Mouse (Mus musculus) fat pad, adult 2 months (tissue): ENCODE data around the gene Gm20388.

Source experiments
- DNase-seq: peaks from one replicate; pipeline ENCODE4 v3.0.0-alpha.2; 2011; ENCODE audit warnings: low read depth, low spot score; ENCODE audit errors: extremely low read depth

The Gm20388 gene

DNA sequence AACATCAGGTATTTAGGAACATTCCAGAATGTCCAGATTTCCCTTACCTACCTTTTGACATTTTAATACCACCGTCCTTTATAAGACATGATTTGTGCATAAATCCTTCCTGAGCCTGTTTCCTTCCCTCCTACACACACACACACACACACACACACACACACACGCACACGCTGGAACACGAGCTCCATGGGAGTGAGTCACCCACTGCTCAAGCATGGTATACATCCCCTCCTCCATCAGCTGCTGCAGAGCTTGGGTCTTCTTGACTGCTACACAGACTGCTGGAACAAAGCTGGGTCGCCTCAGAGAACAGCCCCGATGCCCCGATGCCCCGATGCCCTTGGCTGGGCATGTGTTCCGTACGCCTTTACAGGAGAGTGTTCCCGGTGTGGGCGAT lies 3935.9 kb downstream of the Gm20388 start:
- no peak for DNase-seq

DNA sequence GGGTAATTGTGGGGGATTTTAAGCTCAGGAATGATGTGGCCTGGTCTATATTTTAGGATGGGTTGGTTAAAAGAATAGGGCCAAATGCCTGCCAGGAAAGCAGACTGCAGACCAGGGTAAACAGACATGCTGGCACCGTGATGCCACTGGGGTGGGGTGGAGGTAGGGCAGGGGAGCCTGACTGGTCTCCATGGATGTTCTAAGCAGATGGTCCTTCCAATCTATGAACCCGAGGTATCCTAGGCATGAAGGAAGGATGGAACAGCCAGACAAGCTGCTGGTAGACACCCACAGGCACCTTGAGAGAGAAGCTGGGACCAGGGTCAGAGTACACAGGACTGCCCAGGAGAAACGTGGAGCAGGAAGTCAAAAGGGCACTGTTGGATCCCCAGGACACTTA lies 3936.9 kb downstream of the Gm20388 start:
- DNase-seq: no peak

DNA sequence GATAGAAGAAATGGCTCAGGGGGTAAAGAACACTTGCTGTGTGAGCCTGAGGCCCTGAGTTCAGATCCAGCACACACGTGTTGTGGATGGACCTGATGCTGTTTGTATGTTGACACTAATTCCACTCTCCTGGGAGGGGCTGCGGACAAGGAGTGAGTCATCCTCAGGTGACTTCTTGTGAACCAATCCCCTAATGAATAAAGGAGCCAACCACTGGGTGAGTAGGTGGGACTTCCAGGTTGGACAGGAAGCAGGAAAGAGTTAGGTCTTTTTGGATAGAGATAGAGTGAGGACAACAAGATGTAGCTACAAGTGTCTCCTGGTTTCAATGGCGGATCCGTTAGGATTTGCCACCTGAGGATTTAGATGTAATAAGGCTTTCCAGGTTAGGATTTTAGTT lies 3938.7 kb downstream of the Gm20388 start:
- DNase-seq: no peak

DNA sequence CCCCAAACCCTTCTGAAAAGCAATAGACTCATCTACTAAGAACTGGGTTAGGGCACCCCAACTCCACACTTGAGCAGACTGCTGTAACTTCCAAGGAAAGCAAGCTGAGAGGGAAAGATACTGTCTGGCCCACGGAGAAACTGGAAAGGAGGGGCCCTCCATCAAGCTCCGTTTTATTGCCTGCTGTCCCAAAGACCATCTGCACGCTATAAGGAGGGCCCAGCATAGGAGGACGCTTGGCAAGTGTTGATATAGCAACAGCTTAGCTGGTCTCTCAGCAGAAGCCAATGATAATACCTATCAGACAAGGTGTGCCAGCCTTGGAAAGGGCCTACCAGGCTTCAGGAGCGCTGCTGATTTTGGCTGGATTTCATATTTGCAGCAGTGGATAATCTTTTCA lies 3940.9 kb downstream of the Gm20388 start:
- DNase-seq: no peak

DNA sequence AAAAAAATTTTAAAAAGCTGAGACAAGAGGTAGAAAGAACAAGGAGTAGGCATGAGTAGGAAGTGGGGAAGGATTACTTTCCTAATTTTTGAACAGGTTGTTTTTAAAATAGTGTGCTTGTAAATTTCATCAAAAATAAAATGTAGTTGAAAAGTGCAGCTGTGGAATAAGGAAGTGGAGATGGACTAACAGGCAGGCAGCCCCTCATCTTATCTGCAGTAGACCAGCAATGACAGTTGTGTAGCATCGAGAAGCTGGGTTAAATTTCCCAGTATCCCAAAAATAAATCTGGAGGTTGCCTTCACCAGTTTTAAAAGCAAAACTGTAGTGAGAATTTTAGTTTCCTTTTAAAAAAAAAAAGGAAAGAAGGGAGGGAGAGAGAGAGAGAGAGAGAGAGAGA lies 3943.6 kb downstream of the Gm20388 start:
- DNase-seq: no peak

DNA sequence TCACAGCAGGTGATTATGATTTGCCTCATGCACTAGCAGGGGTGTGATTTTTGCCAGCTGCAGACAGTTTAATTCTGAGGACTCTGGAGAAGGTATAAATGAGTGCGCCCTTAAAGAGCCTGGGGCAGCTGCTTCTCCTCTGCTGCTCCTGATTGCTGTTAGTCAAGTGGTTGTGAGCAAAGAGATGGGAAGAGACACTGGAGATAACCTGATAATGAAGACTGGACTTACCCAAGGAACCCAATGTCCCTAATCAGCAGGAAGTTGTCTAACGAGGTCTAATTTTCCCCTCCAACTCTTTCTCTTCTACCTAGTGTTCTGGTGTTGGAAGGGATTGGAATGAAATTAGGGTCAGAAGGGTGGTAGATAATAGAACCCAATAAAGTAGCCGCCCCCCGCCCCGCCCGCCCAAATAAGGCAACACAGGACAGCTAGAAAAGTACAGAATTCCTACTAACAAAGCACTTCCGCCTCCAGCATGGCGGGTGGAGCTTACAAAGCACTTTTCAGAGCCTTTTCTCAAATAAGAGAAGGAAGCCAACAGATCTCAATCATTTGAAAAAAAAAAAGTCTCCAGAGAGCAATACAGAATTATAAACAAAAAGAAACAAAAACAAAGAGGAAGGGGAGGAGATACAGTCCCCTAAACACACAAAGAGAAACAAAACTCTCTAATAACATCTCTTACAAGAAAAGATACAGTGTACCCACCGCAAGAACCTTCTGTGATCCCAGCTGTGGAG lies 3944.3 kb downstream of the Gm20388 start:
- no peak for DNase-seq

DNA sequence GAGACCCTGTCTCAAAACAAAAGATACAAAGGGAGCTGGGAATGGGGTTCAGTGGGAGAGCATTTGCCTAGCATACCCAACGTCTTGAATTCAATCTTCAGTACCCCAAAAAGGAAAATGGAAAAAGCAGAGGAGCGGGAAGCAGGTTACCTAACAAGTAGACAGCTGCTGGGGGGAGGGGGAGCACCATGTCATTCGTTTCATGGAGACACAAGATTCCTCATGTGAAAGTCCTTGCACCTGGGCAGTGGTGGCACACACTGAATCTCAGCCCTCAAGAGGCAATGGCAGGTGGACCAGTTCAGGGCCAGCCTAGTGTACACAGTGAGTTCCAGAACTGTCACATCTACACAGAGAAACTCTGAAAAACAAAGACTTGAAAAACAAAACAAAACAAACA lies 3946.7 kb downstream of the Gm20388 start:
- DNase-seq: no peak

DNA sequence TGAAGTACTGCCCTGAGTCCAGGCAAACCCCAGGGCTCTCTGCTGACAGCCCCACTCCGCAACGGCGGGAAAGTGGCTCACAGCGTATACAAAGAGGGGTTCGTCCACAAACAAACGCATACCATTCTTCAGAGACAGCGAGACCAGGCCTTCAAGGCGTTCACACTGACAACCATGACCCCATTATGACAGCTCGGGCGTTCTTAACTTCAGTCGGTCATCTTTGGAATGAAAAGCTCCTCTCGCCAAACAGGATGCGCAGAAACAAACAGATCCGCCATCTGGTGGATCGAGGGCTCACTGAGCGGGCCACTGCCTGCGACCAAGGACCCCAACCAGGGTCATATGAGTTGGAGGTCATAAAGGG lies 3947.9 kb downstream of the Gm20388 start:
- no peak for DNase-seq

DNA sequence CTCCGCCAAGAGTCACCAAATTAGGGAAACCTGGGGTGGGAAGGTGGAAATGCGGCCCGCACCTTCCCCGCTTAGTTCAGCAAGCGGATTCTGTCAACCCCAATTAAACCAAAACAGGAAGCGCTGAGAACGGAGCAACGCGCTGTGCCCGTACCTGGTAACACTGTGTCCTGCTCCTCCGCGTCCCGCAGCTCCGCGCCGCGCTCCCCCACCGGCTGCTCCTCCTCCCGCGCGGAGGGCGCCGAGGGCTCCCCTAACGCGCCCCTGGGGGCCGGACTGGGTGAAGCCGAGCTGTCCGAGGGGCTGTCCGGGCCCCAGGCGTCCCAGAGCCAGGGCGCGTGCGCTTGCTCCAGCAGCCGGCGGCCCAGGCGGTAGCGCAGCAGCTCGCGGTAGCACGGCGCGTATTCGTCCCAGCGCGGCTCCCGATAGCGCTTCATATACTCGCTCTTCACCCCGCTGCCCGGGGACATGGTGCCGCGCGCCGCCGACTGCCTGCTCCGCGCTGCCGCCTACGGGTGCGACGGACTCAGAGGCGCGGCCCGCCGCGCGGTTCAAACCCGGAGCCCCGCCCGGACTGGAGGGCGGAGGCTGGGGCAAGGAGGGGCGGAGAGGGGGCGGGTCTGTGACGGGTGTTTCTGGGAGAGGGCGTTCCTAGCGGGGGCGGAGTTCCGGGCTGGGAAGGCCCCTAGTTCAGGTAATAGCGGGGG lies 3948.5 kb downstream of the Gm20388 start:
- peak; percentile 31 for DNase-seq

DNA sequence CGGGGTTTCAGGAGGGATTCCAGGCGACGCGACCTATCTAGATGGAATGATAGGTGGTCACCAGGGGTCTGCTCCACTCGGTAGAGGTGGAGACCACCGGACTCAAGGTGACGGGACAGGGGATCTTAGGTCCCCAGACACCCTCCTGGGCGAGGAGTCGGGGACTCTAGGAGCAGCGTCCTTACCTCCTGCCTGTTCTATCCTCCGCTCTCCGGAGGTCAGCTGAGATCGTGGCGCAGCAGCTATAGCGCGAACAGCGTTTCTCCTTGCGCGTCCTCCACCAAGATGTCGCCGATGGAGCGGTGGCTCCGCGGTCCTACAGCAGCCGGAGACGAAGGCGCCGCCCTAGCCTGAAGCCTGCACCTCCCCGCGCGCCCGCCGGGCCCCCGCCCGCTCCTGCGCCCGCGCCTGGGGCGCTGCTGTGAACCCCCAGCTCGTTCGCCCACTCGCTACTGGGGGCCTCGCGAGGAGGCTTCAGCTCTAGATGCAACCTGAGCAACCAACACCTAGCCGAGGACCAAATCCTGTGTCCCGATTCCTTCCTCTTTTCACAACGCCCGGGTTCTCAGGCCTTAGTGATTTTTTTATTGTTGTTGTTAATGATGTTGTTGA lies 3949.1 kb downstream of the Gm20388 start, which contains the start of gene Ccsap:
Gene Ccsap, minus strand, starts transcription at position 562 of the 612 bp plus-strand sequence.
- no peak for DNase-seq

DNA sequence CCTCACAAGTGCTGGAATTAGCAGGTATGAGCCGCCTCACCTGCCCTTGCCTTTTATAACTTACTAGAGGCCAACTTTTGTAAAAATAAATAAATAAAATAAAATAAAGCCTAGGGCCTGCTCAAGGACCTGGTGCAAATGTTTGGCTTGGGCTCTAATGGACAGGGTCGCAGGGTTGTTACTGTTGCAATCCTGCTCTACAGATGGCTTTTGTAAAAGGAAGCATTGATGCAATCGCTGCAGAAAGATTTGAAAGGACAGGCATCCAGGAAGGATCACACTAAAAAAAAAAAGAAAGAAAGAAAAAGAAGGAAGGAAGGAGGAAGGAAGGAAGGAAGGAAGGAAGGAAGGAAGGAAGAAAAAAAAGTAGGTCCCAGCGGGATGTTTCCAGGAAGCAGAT lies 3949.7 kb downstream of the Gm20388 start:
- no peak for DNase-seq

DNA sequence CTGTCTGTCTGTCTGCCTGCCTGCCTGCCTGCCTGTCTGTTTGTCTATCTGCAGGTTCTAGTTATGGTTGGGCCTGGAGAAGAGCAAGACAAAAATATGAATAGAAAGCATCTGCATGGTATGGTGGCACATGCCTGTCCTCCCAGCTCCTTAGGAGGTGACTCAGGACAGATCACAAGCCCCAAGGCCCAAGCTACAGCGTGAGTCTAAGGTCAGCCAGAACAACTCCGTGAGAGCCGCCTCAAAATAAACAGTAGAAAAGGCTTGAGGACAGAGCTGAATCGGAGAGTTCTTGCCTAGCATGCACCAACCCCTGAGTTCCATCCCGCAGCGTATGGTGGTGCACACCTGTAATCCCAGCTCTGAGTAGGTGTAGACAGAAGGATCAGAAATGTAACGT lies 3955.1 kb downstream of the Gm20388 start:
- no peak for DNase-seq

DNA sequence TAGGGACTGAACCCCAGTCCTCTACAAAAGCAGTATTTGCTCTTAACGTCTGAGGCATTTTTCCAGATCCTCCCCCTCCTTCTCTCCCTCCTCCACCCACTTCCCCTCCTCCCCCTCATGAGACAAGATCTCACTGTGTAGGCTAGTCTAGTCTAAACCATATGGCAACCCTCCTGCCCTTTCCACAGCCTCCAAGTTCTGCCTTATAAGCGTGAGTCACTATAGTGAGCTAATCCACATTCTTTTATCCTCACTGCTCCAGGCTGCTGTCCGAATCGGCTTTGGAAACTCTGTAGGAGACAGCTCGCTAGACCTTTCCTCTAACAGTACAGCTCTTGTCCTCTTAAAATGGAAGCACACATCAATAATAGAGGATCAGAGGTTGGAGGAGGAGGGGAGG lies 3956.3 kb downstream of the Gm20388 start:
- DNase-seq: no peak

DNA sequence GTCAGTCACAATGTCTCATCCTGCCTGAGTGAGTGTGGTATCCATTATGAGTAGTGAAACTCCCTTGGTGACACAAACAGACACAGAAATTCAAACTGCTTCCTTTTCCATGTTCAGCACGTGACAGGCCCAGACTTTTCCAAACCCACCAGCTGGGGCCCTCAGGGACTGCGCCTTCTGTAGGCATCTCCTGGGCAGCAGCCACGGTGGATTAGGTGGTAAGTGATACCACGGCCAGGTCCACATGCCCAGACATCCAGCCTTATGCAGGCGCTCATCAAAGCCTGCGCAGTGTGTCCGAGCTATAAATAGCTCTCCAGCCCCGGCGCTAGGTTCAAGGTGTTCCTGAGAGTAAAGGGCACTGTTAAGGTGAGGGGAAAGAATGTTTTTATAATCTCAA lies 3961.4 kb downstream of the Gm20388 start:
- no peak for DNase-seq

DNA sequence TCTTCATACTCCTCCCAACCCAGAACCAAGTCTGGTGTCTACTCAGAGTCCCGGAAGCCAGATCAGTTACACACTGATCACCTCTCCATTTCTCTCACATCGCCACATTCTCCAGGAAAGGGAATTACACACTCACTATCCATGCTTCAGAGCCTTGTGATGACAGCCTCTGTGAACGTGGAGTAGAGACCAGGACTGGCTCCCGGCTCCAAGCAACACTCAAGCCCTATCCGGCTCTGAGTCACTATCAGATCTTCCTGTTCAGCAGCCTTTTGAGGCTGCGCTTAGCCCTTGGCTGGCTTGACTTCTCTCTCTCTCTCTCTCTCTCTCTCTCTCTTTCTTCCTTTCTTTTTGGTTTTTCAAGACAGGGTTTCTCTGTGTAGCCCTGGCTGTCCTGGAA lies 3962.7 kb downstream of the Gm20388 start:
- no peak for DNase-seq

DNA sequence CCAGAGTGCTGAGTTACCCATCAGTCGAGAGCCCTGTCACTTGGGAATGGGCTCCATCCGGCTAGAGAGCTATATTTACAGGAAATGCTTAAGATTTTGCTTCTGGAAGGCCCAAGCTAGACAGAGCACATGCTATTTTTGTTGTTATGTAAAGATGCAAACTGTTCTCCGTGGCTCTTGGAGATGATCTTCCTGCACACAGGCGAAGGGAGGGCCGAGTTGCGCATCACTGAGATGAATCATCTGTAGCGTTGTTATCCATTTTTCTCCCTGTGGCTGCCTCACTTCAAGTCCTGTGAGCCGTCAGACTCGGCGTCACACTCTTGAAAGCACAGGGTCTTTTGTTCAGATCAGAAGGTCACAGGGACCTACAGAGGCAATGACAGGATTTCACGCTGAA lies 3963.7 kb downstream of the Gm20388 start:
- no peak for DNase-seq

DNA sequence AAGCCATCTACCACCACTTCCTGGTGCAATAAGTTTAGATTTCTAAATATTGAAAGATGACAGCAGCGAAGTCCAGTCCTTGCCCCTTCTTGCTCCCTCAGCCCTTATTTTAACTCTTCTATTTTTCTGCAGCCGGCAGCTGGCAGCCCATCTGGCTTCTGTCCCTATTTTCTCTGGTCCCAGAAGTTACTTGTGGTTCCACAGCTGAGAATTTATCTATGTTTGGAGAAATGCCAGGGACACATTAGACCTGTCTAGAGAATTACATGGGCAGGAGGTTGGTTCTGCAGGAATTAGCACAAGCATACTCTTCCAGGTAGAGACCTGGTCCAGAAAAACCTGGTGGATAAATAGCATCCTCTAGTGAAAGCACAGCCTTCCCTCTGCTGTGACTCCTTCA lies 3967.2 kb downstream of the Gm20388 start:
- DNase-seq: no peak

DNA sequence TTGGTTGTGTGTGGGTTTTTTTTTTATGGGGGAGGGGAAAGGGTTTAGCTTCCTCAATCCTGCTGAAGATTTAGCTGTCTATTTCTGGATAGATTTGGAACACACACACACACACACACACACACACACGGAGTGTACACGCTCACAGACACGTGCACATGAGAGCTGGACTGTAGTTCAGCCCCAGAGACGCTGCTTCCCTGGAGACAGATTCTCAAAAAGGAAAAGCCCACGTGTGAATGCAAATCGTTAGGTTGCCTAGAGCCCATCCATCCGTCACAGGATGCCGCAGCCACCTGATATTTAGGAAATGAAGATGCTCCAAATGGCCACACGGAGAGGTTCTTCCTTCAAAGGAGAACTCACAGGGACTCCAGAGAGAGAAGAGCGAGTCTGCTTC lies 3969.6 kb downstream of the Gm20388 start:
- DNase-seq: no peak

DNA sequence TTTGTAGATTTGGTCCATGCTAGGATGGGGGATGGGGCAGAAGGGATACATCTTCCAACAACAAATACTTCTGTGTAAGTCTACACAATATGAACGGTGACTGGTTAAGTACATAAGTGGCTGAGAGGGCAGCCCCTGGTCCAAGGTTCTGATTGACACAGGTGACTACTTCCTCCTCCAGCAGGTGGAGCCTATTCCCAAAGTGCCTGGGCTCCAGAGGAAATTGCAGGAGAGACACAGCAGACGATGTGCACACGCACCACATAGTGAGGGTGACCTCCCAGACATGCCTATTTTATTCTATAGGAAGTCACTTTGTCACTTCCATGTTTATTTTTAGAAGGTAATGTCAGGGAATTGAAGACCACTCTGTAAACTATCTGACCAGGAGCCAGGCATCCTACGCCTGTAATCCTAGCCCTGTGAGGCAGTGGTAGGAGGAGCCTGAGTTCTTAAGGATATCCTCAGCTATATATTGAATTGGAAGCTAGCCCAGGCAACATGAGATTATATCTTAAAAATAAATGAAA lies 3970.2 kb downstream of the Gm20388 start:
- DNase-seq: no peak

DNA sequence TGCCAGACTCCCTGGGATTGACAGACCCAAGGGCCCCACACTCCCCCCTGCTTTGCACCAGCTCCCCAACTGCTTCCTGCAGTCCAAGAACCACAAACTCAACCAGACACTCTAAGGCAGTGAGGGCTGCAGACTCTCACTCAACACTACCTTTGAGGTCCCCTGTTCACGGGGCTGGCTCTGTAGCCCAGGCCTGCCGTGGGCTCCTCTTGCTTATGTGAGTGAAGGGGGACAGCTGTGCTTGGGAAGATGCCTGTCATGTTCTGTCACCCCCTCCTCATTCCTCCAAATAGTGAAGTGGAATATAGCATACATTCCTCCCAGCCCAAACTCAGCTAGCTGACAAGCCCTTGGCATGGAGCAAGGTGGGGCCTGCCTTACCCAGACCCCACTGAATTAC lies 3971.8 kb downstream of the Gm20388 start:
- DNase-seq: no peak

DNA sequence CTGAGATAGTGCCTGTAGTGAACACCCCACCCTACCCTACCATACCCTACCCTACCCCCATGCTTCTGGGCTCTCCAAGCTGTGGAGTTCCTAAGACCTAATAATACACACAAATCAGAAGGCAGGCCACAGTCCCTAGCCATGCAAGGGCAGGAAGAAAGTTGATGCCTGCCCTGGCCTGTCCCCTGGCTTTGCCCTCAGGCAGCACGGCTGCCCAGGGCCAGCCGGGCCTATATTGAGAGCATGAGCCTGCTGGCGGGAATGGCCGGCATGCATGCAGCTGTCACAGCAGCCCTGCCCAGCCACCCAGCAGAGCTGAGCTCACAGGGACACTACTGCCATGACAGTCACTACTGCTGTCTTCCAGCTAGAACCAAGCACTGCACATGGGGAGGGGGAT lies 3972.5 kb downstream of the Gm20388 start:
- no peak for DNase-seq
